Mouse (Mus musculus): ENCODE results near the gene Sema3c. TPM values are rescaled to one million over a fixed set of nuclear protein-coding genes. Genes with fewer than 3 reads are reported as not detected.
"Not testable (repeated sequence)": the region's sequence is repeated elsewhere in the genome, so short reads cannot be mapped to it uniquely, and the experiment has no call there.

The Sema3c gene
- 44.7 and 53.7 TPM in 2 replicates for total RNA-seq (2014; rRNA removed)
- polyA plus RNA-seq (2015; fragmentation: Nextera tagmentation; extraction: Ambion mirVana), result 16.9 and 21.6 TPM in 2 replicates

DNA sequence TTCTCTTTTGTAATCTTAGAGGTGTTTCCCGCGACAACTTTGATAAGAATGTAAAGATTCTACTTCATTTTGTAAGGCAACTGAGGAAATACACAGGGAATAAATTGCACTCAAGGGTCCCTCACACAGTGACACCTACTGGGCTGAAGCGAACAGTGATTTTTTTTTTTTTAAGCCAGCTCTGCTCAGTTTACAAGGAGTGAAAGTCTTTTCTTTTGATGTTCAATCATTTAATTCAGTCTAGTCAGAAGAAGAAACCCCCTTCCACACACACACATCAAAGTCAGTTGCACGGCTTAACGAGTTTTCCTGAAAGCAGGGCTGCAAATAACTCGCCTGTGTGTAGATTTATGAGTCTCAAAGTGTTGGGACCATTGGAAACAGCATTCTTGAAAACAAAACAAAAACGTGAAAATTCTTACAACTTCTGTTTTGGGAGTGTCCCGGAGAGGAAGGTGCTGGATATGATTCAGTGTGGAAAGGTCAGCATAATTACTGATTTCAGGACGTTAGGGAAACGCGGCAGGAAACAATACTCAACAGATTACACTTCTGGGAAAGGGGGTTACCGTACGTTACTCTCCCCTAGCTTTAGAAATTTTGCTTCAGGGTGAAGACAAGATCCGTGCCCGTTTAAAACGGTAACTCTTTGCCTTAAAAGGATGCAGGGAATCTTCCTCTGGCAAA lies at the start of gene Sema3c:
TSS of gene Sema3c (plus strand) at position 588 of the 687 bp plus-strand sequence.
- peak within 1 kb of the TSS; percentile 71 for H3K27ac ChIP-seq (ENCODE audit: low read depth, low read length)
- WGBS, result 2% methylated on average over 16 of the region's 16 CpGs

DNA sequence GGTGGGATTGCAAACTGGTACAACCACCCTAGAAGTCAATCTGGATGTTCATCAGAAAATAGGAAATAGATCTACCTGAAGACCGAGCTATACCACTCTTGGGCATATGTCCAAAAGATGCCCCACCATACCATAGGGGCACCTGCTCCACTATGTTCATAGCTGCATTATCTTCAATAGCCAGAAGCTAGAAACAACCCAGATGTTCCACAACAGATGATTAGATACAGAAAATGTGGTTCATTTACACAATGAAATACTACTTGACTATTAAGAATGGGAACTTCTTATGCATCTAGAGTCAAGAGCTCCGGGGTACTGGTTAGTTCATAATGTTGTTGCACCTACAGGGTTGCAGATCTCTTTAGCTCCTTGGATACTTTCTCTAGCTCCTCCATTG lies 42.9 kb upstream of the Sema3c start:
- not testable (repeated sequence) for H3K27ac ChIP-seq (ENCODE audit: low read depth, low read length); H3K27me3 ChIP-seq (ENCODE audit: insufficient read depth, low read length); H3K9ac ChIP-seq; DNase-seq; H3K4me3 ChIP-seq (ENCODE audit: low read depth, low read length); H3K36me3 ChIP-seq (ENCODE audit: insufficient read depth); H3K4me2 ChIP-seq (ENCODE audit: low read depth); H3K4me1 ChIP-seq (ENCODE audit: insufficient read depth); ATAC-seq; H3K9me3 ChIP-seq (ENCODE audit: low read length)
- 92% methylated on average over 2 of the region's 2 CpGs for WGBS

More for the DNA sequence above, at the start of gene Sema3c:
- Histone ChIP-seq H3K9me3 (ENCODE audit: low read length) (no peaks in the 10 kb centered on the region), H3K9ac (peak within 1 kb of the TSS; percentile 59), H3K4me1 (ENCODE audit: insufficient read depth) (no peaks in the 10 kb centered on the region), H3K27me3 (ENCODE audit: insufficient read depth, low read length) (no peaks in the 10 kb centered on the region), H3K36me3 (ENCODE audit: insufficient read depth) (no peaks in the 10 kb centered on the region), H3K4me2 (ENCODE audit: low read depth) (peak within 1 kb of the TSS; percentile 82), H3K4me3 (ENCODE audit: low read depth, low read length) (peak within 1 kb of the TSS; percentile 66)
- peak; percentile 67 for DNase-seq
- peak; percentile 40 for ATAC-seq
- peak; percentile 73 for TF ChIP-seq CTCF (IDR thresholded peaks at IDR 0.05; ENCODE audit: low read depth)

DNA sequence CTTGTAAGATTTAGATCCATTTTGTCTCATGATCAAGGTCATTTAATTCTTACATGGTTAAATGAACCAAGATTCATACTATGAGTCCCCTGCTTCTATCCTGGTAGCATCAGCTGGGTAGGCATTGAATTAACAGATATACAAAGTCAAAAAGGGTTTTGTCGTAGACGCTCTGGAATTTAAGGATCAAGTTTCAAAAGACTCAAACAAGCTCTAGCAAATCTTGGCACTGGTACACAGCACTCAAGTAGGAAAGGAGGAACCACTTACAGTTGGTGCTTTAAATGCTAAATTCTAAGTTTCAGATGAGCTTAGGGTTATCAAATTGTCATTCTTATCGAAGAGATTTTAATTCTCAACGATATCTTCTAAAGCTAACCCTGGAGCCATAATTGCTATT lies 30.9 kb upstream of the Sema3c start:
- DNase-seq (no peak), ATAC-seq (no peak)
- 72% methylated on average over 4 of the region's 4 CpGs for WGBS
- no peaks in the 10 kb centered on the region for H3K36me3 ChIP-seq (ENCODE audit: insufficient read depth)
- H3K9ac ChIP-seq, result no peak overlapping the region
- no peak overlapping the region for H3K4me2 ChIP-seq (ENCODE audit: low read depth)
- H3K27ac ChIP-seq (ENCODE audit: low read depth, low read length), result no peak overlapping the region
- no peaks in the 10 kb centered on the region for H3K4me1 ChIP-seq (ENCODE audit: insufficient read depth)
- H3K4me3 ChIP-seq (ENCODE audit: low read depth, low read length), result no peak overlapping the region
- no peaks in the 10 kb centered on the region for H3K9me3 ChIP-seq (ENCODE audit: low read length)
- no peak for TF ChIP-seq CTCF (IDR thresholded peaks at IDR 0.05; ENCODE audit: low read depth)
- H3K27me3 ChIP-seq (ENCODE audit: insufficient read depth, low read length), result no peaks in the 10 kb centered on the region

DNA sequence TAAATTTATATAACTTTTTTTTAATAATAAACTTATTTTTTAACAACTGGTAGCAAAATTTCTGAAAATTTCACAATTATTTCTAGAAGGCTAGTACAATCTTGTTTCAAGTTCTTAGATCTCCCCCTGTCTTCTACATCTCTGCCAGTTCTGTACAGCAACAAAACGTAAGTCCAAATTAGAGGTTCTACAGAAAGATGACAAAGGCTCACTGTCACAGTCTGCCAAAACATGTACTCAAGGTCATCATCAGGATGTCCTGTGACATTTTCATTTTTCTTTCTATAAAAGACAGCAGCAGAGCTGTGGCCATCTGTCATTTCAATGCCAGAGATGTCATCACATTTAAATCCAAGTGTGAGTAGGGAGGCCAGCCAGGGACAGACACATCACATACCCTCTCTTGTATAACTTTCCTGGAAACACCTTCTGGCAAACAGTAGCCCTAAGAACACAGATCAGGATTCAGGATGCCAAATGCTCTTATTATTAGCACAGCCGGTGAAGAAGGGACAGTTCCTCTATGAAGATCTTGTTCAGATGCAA lies 29.1 kb upstream of the Sema3c start:
- no peak for DNase-seq
- no peak overlapping the region for H3K4me3 ChIP-seq (ENCODE audit: low read depth, low read length)

DNA sequence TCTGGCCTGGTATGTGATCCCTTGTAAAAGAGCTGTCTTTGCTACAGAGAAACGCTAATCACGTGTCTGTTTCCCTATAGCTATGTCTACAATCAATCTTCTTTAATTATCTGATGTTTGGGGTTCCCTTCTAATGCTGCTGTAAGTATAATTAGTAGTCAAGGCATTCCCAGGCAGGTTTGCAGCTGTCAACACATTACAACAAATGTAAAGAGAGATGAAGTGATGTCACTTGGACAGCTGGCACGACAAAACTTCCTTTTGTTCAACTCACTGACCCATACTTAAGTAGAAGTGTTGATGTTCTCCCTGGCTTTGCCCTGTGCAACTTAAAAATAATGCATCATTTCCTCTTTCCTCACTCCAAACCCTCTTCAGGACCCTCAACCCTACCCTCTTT lies 22.4 kb upstream of the Sema3c start:
- no peaks in the 10 kb centered on the region for H3K36me3 ChIP-seq (ENCODE audit: insufficient read depth)
- ATAC-seq (no peak), DNase-seq (no peak)
- no peaks in the 10 kb centered on the region for H3K27me3 ChIP-seq (ENCODE audit: insufficient read depth, low read length)
- no peak overlapping the region for H3K4me3 ChIP-seq (ENCODE audit: low read depth, low read length)
- H3K4me2 ChIP-seq (ENCODE audit: low read depth), result no peak overlapping the region
- H3K27ac ChIP-seq (ENCODE audit: low read depth, low read length), result no peak overlapping the region
- H3K9ac ChIP-seq, result no peak overlapping the region
- H3K4me1 ChIP-seq (ENCODE audit: insufficient read depth), result no peaks in the 10 kb centered on the region
- no peaks in the 10 kb centered on the region for H3K9me3 ChIP-seq (ENCODE audit: low read length)
- no peak for TF ChIP-seq CTCF (IDR thresholded peaks at IDR 0.05; ENCODE audit: low read depth)
- 38% methylated on average over 3 of the region's 3 CpGs for WGBS

More for the DNA sequence above, 29.1 kb upstream of the Sema3c start:
- no peak for TF ChIP-seq CTCF (IDR thresholded peaks at IDR 0.05; ENCODE audit: low read depth)
- Histone ChIP-seq H3K4me1 (ENCODE audit: insufficient read depth) (no peaks in the 10 kb centered on the region), H3K9me3 (ENCODE audit: low read length) (no peaks in the 10 kb centered on the region), H3K27ac (ENCODE audit: low read depth, low read length) (no peak overlapping the region), H3K27me3 (ENCODE audit: insufficient read depth, low read length) (no peaks in the 10 kb centered on the region), H3K9ac (no peak overlapping the region), H3K36me3 (ENCODE audit: insufficient read depth) (no peaks in the 10 kb centered on the region), H3K4me2 (ENCODE audit: low read depth) (no peak overlapping the region)
- WGBS, result 58% methylated on average over 2 of the region's 2 CpGs
- no peak for ATAC-seq

DNA sequence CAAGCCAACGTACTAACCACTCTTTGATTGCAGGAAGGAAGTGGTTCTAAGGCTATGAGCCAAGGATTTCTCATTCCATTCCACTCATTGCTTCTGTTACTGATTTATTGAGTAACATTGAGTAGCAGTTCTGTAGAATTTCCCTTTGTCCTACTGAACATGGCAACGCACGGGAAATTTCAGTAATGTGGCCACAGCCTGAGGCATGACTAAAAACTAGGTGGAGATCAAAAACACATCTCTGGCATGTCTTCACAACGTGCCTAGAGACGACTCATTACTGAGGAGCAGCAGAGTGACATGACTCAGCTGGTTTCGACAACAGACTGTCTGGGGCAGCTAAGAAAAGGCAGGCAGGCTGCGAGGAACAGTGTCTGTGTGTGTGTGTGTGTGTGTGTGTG lies 18.0 kb upstream of the Sema3c start:
- 30% methylated on average over 7 of the region's 7 CpGs for whole genome bisulfite sequencing
- no peaks in the 10 kb centered on the region for H3K27me3 ChIP-seq (ENCODE audit: insufficient read depth, low read length)
- no peak overlapping the region for H3K4me3 ChIP-seq (ENCODE audit: low read depth, low read length)
- no peak for TF ChIP-seq CTCF (IDR thresholded peaks at IDR 0.05; ENCODE audit: low read depth)
- ATAC-seq (peak; percentile 87), DNase-seq (no peak)
- no peak overlapping the region for H3K27ac ChIP-seq (ENCODE audit: low read depth, low read length)
- H3K36me3 ChIP-seq (ENCODE audit: insufficient read depth), result no peaks in the 10 kb centered on the region
- H3K4me1 ChIP-seq (ENCODE audit: insufficient read depth), result no peaks in the 10 kb centered on the region
- no peak overlapping the region for H3K4me2 ChIP-seq (ENCODE audit: low read depth)
- no peaks in the 10 kb centered on the region for H3K9me3 ChIP-seq (ENCODE audit: low read length)
- no peak overlapping the region for H3K9ac ChIP-seq

DNA sequence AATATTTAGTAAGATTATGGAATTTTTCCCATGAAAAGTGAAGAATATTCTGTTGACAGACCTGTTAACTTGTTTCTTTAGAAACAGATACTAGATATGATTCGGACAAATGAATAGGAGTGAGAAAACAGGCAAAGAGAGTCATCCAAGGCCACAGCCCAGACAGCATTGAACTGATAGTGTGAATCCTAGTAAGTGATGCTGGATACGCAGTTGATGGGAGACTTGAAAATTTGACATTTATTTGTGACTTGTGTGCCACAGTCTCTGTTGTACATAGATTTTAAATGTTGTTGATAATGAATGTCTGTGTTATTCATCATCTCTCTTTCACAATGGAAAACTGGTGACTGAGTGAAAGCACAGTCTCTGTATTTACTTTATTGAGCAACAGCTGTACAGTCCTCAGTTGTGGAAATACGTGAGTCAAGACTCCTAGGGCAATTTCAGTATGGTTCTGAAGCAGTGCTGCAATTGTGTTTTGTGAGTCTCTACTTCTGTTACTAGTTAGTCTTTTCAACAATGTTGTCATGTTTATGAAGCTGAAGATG lies 17.3 kb upstream of the Sema3c start:
- 90% methylated on average over 3 of the region's 3 CpGs for WGBS
- no peak for ATAC-seq
- no peaks in the 10 kb centered on the region for H3K9me3 ChIP-seq (ENCODE audit: low read length)
- H3K4me2 ChIP-seq (ENCODE audit: low read depth), result no peak overlapping the region
- no peaks in the 10 kb centered on the region for H3K4me1 ChIP-seq (ENCODE audit: insufficient read depth)
- no peak for DNase-seq
- no peaks in the 10 kb centered on the region for H3K27me3 ChIP-seq (ENCODE audit: insufficient read depth, low read length)
- H3K27ac ChIP-seq (ENCODE audit: low read depth, low read length), result no peak overlapping the region
- H3K4me3 ChIP-seq (ENCODE audit: low read depth, low read length), result no peak overlapping the region
- no peaks in the 10 kb centered on the region for H3K36me3 ChIP-seq (ENCODE audit: insufficient read depth)
- no peak for TF ChIP-seq CTCF (IDR thresholded peaks at IDR 0.05; ENCODE audit: low read depth)
- H3K9ac ChIP-seq, result no peak overlapping the region

All from forebrain, postnatal 0 days (tissue).